Comparison of ENCODE assay signal across 12 mouse cellular contexts in the genomic region with DNA sequence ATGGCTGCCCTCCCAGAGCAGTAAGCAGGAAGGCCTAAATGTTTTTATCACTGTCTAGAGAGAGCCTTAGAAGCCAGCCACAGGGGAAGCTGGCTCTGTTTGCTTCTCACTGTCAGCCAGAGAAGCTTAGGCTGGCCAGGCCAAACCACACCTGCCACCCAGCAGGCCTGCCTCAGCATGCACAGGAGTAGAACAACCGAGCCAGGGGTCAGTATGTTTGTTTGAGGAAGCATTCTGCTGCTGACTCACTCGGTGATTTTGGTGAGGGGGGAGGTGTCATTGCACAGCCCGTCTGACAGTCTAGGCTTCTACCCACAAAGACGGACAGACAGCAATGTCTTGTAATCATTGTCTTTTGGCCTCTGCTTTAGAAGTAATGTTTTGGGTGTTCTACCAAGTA. TPM values are rescaled to one million over a fixed set of nuclear protein-coding genes. Genes with fewer than 3 reads are reported as not detected.
DNase-seq lines count a peak whose midpoint lies in the region; ATAC-seq lines count a peak whose summit lies in the region.
"Had no signal": no experiment of that assay in that cellular context is flagged by ENCODE, and none has a peak within 500 bp of the region (broad histone marks: within the 10 kb centered on the region; RNA-seq: fewer than 3 reads in every experiment).

No protein-coding gene starts in this region.

- intact Hi-C loops in heart, postnatal 25 days (cut with DNase I): no loop called here

- DNase-seq in embryo, embryonic 10 days (ENCODE audit: low spot score): peak; percentile 23
- DNase-seq in embryo, embryonic 10.5 days (ENCODE audit: low spot score): no peak
- peak; percentile 27 for DNase-seq in cerebellum, adult 9-10 months
- DNase-seq in urinary bladder, postnatal 36 days (ENCODE audit: low spot score in 2 of 2): peak; percentile 47 to 73
- DNase-seq in heart, postnatal 25 days (ENCODE audit: low spot score): no peak
- DNase-seq in ovary, postnatal 36 days (ENCODE audit: low spot score): no peak
- DNase-seq in right cerebral cortex, postnatal 4 days: no peak
- DNase-seq: heart, adult 2 months; lung, embryonic 14.5 days had no signal

- peak; percentile 67 to 75 for ATAC-seq in hematopoietic stem cell, adult 5-6 weeks (replicated peaks in 1 of 2; ENCODE audit: insufficient read depth in 1 of 2, low FRiP score in 2 of 2, low TSS enrichment in 1 of 2, low read depth in 1 of 2, poor library complexity in 2 of 2, severe bottlenecking in 2 of 2)
- ATAC-seq: forebrain, embryonic 13.5 days; midbrain, embryonic 15.5 days had no signal

RNA-seq across cellular contexts. Expression of a gene that starts 25.1 kb away (rescaled TPM):
- total RNA-seq in hematopoietic stem cell, adult 5-6 weeks (2017): 2.7 and 3.3 TPM in 2 replicates
- total RNA-seq in heart, postnatal 25 days (2021): 1 to 10 TPM; 7.3 to 8.0 TPM

Comparison
In these comparisons a context has a peak if more than half of its experiments do, and no peak if none do; other contexts are left out.
1. DNase-seq: peak in embryo, embryonic 10 days (single experiment), cerebellum, adult 9-10 months (single experiment) and urinary bladder, postnatal 36 days (2 of 2); none in embryo, embryonic 10.5 days (single experiment), heart, postnatal 25 days (single experiment), ovary, postnatal 36 days (single experiment) and right cerebral cortex, postnatal 4 days (single experiment).